Mouse (Mus musculus) left cerebral cortex, postnatal 14 days (tissue): ENCODE results near the gene Trp53rka. TPM values are rescaled to one million over a fixed set of nuclear protein-coding genes. Genes with fewer than 3 reads are reported as not detected.

Experiments used
- DNase-seq, 2 experiments: peaks; one replicate each; pipeline ENCODE4 v3.0.0; 2021 to 2022; ENCODE audit warnings: low spot score in 2 of 2, mixed read lengths in 1 of 2
- intact Hi-C: fragments of 180-260 bp; cut with DNase I; formaldehyde crosslinking; loops from one replicate; pipeline ENCODE4 v1.15.1; 2025
- total RNA-seq, 2 experiments: library from RNA; stranded (reverse); gene quantifications; 2 replicates each; pipeline ENCODE4 v1.2.3; 2021

The Trp53rka gene
- total RNA-seq, 2 experiments from 2014 or later: 19.9 to 22.1 TPM

- no peak for DNase-seq
- intact Hi-C loops: no loop called here
These were observed 51.5 kb downstream of the Trp53rka start for GRCm38 (mm10) chr2:165441613-165442012.

Other genes starting within 250 kb of the Trp53rka start
- gene Slc35c2, start 205.5 kb downstream of the Trp53rka start, total RNA-seq: 10 to 100 TPM; 52.1 to 55.1 TPM
- 100 to 1,000 TPM; 137 to 156 TPM for gene Elmo2, start 166.8 kb downstream of the Trp53rka start, total RNA-seq
- gene Zfp663, start 124.6 kb downstream of the Trp53rka start, total RNA-seq: under 1 TPM in 1 of 2 experiments, not detected in 1; 0.51 TPM
- 10 to 100 TPM; 12.1 to 12.4 TPM for gene Zfp334, start 105.1 kb downstream of the Trp53rka start, total RNA-seq
- not detected for gene Ocstamp, start 92.9 kb downstream of the Trp53rka start, total RNA-seq
- 10 to 100 TPM; 18.6 to 19.9 TPM for gene Slc13a3, start 20.1 kb downstream of the Trp53rka start, total RNA-seq
- 1 to 10 TPM in 1 of 2 experiments, under 1 TPM in 1; 0.92 to 2.2 TPM for gene Slc2a10, start 10.5 kb upstream of the Trp53rka start, total RNA-seq
- gene Eya2, start 101.7 kb upstream of the Trp53rka start, total RNA-seq: 1 to 10 TPM; 4.8 to 5.1 TPM